Mouse (Mus musculus) midbrain, embryonic 15.5 days (tissue): Measurements from ENCODE around the gene Zbtb38. TPM values are rescaled to one million over a fixed set of nuclear protein-coding genes. Genes with fewer than 3 reads are reported as not detected.

Source experiments
- ATAC-seq: fragments of 200-750 bp; cut with Nextera tagmentation; replicated peaks from 2 replicates; pipeline ENCODE4 v1.8.0; 2017; ENCODE audit warnings: moderate TSS enrichment
- H3K27ac ChIP-seq: fragments of 300-500 bp; sonication (generic); 2 replicates; pipeline ENCODE4 v1.5.1; 2015; ENCODE audit warnings: mild to moderate bottlenecking, inconsistent platforms
- H3K27me3 ChIP-seq: fragments of 300-500 bp; sonication (generic); replicated peaks from 2 replicates; pipeline ENCODE4 v1.6.1; 2015; ENCODE audit warnings: inconsistent platforms
- H3K36me3 ChIP-seq: fragments of 300-500 bp; sonication (generic); replicated peaks from 2 replicates; pipeline ENCODE4 v1.6.1; 2015; ENCODE audit warnings: inconsistent platforms
- H3K4me1 ChIP-seq: fragments of 300-500 bp; sonication (generic); 2 replicates; pipeline ENCODE4 v1.6.1; 2015; ENCODE audit warnings: inconsistent platforms
- H3K4me2 ChIP-seq: fragments of 300-500 bp; sonication (generic); 2 replicates; pipeline ENCODE4 v1.6.1; 2015; ENCODE audit warnings: inconsistent platforms, mild to moderate bottlenecking, moderate library complexity
- H3K4me3 ChIP-seq: fragments of 300-500 bp; sonication (generic); 2 replicates; pipeline ENCODE4 v1.5.1; 2015; ENCODE audit warnings: mild to moderate bottlenecking, inconsistent platforms
- H3K9ac ChIP-seq: fragments of 300-500 bp; sonication (generic); 2 replicates; pipeline ENCODE4 v1.6.1; 2015; ENCODE audit warnings: mild to moderate bottlenecking, inconsistent platforms
- H3K9me3 ChIP-seq: fragments of 300-500 bp; sonication (generic); 2 replicates; pipeline ENCODE4 v1.6.1; 2016; ENCODE audit warnings: inconsistent platforms
- WGBS: fragments of 180-500 bp; shearing (Covaris S2); methylation state at CpG from one replicate; pipeline ENCODE4 v1.1.7; 2015; ENCODE audit warnings: mixed read lengths; 5-methylcytosine and 5-hydroxymethylcytosine counted together
- polyA plus RNA-seq: library from polyadenylated mRNA; unstranded; fragments of >200 nt; fragmentation: Nextera tagmentation; extraction: Ambion mirVana; gene quantifications from 2 replicates; pipeline ENCODE4 v1.2.1, GENCODE M21; 2015

Zbtb38 gene
- polyA plus RNA-seq, 1 experiment from 2014 or later: 59.2 TPM

DNA sequence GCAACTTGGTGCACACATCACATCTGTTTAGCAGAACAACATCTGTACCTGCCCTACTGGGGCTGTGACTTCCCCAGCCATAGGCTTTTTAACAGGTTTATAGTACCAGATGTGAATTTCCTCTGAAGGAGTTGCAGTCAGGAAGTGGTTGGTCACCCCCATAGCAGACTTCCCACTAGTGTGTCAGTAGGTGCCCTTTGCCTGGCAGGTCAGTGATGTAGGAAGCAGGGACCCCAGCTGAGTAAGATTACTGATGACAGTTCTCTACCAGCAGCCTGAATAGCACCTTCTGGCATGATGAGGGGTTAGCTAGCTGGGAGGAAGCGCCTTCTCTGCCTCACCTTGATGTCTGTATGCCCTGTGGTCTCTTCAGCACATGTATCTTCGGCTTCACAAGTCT is 118.9 kb downstream of the Zbtb38 start:
- H3K9ac ChIP-seq: no peak overlapping the region
- WGBS: 92% methylated on average over 2 of the region's 2 CpGs
- peaks cover 3% of the 10 kb centered on the region for H3K4me1 ChIP-seq
- no peak overlapping the region for H3K27ac ChIP-seq
- no peaks in the 10 kb centered on the region for H3K36me3 ChIP-seq
- no peaks in the 10 kb centered on the region for H3K9me3 ChIP-seq
- no peak overlapping the region for H3K4me2 ChIP-seq
- no peak for ATAC-seq
- peaks cover 3% of the 10 kb centered on the region; the same call in 1 of the 2 replicates for H3K27me3 ChIP-seq
- no peak overlapping the region for H3K4me3 ChIP-seq

Other genes with a start within 250 kb of the Zbtb38 start
- 0.17 and 0.32 TPM in 2 replicates for gene Gm28729, start 227.6 kb downstream of the Zbtb38 start, polyA plus RNA-seq
- gene Rasa2, start 121.2 kb downstream of the Zbtb38 start, polyA plus RNA-seq: 16.3 and 17.6 TPM in 2 replicates
- 42.4 and 48.6 TPM in 2 replicates for gene Pxylp1, start 139.8 kb upstream of the Zbtb38 start, polyA plus RNA-seq